Mouse (Mus musculus) myocyte (in vitro differentiated cells): ENCODE data around the gene Crk.

ENCODE experiments used
- E2F4 ChIP-seq: IDR thresholded peaks from one replicate; pipeline ENCODE4 v1.6.1; 2011; ENCODE audit warnings: mild to moderate bottlenecking, control low read depth, moderate library complexity; ENCODE audit not compliant: insufficient read depth
- MYOD1 ChIP-seq, 3 experiments: IDR thresholded peaks; one replicate each; pipeline ENCODE4 v1.6.1; 2011; ENCODE audit warnings: control low read depth in 2 of 3, low read depth in 2 of 3, mild to moderate bottlenecking in 2 of 3, moderate library complexity in 1 of 3; ENCODE audit not compliant: insufficient read length in 2 of 3, control insufficient read depth in 1 of 3
- POLR2A ChIP-seq: IDR thresholded peaks from one replicate; pipeline ENCODE4 v1.6.1; 2011; ENCODE audit warnings: low read depth, mild to moderate bottlenecking, control low read depth, moderate library complexity; ENCODE audit not compliant: insufficient read length
- TCF12 ChIP-seq: IDR thresholded peaks from one replicate; pipeline ENCODE4 v1.6.1; 2011; ENCODE audit warnings: mild to moderate bottlenecking, control low read depth; ENCODE audit not compliant: poor library complexity, insufficient read depth, severe bottlenecking
- USF1 ChIP-seq: IDR thresholded peaks from one replicate; pipeline ENCODE4 v1.6.1; 2011; ENCODE audit warnings: low read depth, mild to moderate bottlenecking, control low read depth, moderate library complexity

DNA sequence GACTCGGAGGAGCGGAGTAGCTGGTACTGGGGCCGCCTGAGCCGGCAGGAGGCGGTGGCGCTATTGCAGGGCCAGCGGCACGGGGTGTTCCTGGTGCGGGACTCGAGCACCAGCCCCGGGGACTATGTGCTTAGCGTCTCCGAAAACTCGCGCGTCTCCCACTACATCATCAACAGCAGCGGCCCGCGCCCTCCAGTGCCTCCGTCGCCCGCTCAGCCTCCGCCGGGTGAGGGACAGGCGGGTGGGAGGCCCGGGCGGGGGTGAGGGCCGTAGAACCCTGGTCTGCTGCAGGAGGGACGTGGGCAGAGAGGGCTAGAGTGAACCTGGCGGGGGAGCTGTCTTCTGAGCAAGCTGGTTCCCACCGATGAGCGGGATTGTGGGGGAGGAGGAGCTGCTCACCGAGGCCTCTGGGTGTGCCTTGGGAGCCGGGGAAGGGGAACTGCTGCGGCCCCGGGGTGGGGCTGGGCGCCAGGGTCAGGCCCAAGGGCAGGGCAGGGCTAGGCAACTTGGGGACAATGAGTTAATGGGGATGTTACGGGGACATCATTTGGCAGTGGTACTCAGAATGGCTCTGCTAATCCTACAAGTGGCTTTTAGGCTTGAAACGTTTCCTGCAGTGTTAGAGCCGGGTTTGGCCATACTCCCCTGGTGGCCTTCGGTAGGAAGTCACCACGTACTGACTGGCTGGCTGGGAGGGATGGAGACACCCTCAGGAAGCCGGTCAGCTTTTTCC lies 546 bp downstream of the Crk start:
- no peak for TF ChIP-seq USF1
- TF ChIP-seq MYOD1 (IDR thresholded peaks at IDR 0.05; ENCODE audit: control insufficient read depth in 1 of 3, insufficient read length in 2 of 3, low read depth in 2 of 3), result no peak
- TF ChIP-seq POLR2A, result no peak
- TF ChIP-seq E2F4, result no peak
- TF ChIP-seq TCF12, result no peak
